ENCODE assay signal across 11 mouse cellular contexts in genomic region chr1:86263564-86264339, GRCm38 (mm10). TPM values are rescaled to one million over a fixed set of nuclear protein-coding genes. Genes with fewer than 3 reads are reported as not detected.
DNase-seq lines count a peak whose midpoint lies in the region; ATAC-seq and TF ChIP-seq lines count a peak whose summit lies in the region.
"Had no signal": no experiment of that assay in that cellular context is flagged by ENCODE, and none has a peak within 500 bp of the region (broad histone marks: within the 10 kb centered on the region; RNA-seq: fewer than 3 reads in every experiment).

No protein-coding gene starts in this region.

- H3K4me1 ChIP-seq in spleen, adult 2 months (ENCODE audit: control insufficient read depth, insufficient read depth, insufficient read length): peaks cover 41% of the 10 kb centered on the region
- peaks cover 53% of the 10 kb centered on the region for H3K4me1 ChIP-seq in liver, embryonic 15.5 days (replicated peaks)
- peaks cover 21% of the 10 kb centered on the region for H3K4me1 ChIP-seq in thymus, adult 2 months (replicated peaks; ENCODE audit: control insufficient read depth, insufficient read depth, low read length)

- peak; percentile 46 for ATAC-seq in liver, embryonic 15.5 days (ENCODE audit: insufficient read depth)
- ATAC-seq in monocyte, adult 5-6 weeks (replicated peaks; ENCODE audit: insufficient number of reproducible peaks, low FRiP score, low TSS enrichment, poor library complexity, severe bottlenecking): peak; percentile 82
- no peak for ATAC-seq in frontal cortex, adult (ENCODE audit: low TSS enrichment)

- H3K27ac ChIP-seq in spleen, adult 2 months (ENCODE audit: insufficient read depth, low read length): peak overlapping the region; percentile 72
- peak overlapping the region; percentile 60 for H3K27ac ChIP-seq in liver, embryonic 15.5 days (replicated peaks)
- H3K27ac ChIP-seq in thymus, adult 2 months (ENCODE audit: control insufficient read depth, insufficient read depth, low read length): no peak overlapping the region
- H3K27ac ChIP-seq: left cerebral cortex, adult 2 months; midbrain, embryonic 12.5 days had no signal

- TF ChIP-seq POLR2A in spleen, adult 2 months (IDR thresholded peaks at IDR 0.05; ENCODE audit: low read depth, low read length): no peak
- no peak for TF ChIP-seq POLR2A in thymus, adult 2 months (IDR thresholded peaks at IDR 0.05; ENCODE audit: control insufficient read depth, extremely low read depth, insufficient read depth, low read length, poor library complexity)

- H3K9ac ChIP-seq in liver, embryonic 15.5 days: no peak overlapping the region
- H3K9ac ChIP-seq: midbrain, embryonic 12.5 days had no signal

- TF ChIP-seq CTCF in spleen, adult 2 months (IDR thresholded peaks at IDR 0.05; ENCODE audit: extremely low read depth, insufficient read depth, insufficient read length, insufficient replicate concordance): no peak
- TF ChIP-seq CTCF in thymus, adult 2 months (IDR thresholded peaks at IDR 0.05; ENCODE audit: borderline replicate concordance, control insufficient read depth, extremely low read depth, insufficient read depth, low read length, poor library complexity): no peak

- H3K27me3 ChIP-seq in spleen, adult 2 months (ENCODE audit: control insufficient read depth, insufficient read depth, low read length): no peaks in the 10 kb centered on the region
- no peaks in the 10 kb centered on the region for H3K27me3 ChIP-seq in liver, embryonic 15.5 days
- H3K27me3 ChIP-seq in thymus, adult 2 months (ENCODE audit: control insufficient read depth, insufficient read depth, low read length): no peaks in the 10 kb centered on the region
- H3K27me3 ChIP-seq: midbrain, embryonic 12.5 days had no signal

- H3K36me3 ChIP-seq in spleen, adult 2 months (ENCODE audit: control insufficient read depth, insufficient read depth, low read length): no peaks in the 10 kb centered on the region
- H3K36me3 ChIP-seq in liver, embryonic 15.5 days (replicated peaks): no peaks in the 10 kb centered on the region
- no peaks in the 10 kb centered on the region for H3K36me3 ChIP-seq in thymus, adult 2 months (ENCODE audit: control insufficient read depth, insufficient read depth, low read length)
- H3K36me3 ChIP-seq: midbrain, embryonic 12.5 days had no signal

- H3K9me3 ChIP-seq in liver, embryonic 15.5 days (replicated peaks): no peaks in the 10 kb centered on the region
- H3K9me3 ChIP-seq: midbrain, embryonic 12.5 days had no signal

- H3K4me2 ChIP-seq in liver, embryonic 15.5 days: peak overlapping the region; percentile 36
- H3K4me2 ChIP-seq: midbrain, embryonic 12.5 days had no signal

- WGBS in spleen, adult 2 months: 21% methylated on average over 7 of the region's 7 CpGs
- 21% methylated on average over 7 of the region's 7 CpGs for WGBS in liver, embryonic 15.5 days (ENCODE audit: insufficient replicate concordance)
- WGBS in thymus, adult 2 months: 72% methylated on average over 7 of the region's 7 CpGs

- peak in 1 of 2 experiments; percentile 29 for DNase-seq in spleen, adult 2 months (ENCODE audit: low read depth in 1 of 2, low spot score in 2 of 2)
- DNase-seq in spleen, adult 12 weeks (ENCODE audit: low spot score): no peak
- DNase-seq in thymus, adult 2 months: no peak
- DNase-seq in cerebellum, adult 9-11 months: no peak
- no peak for DNase-seq in thymus, postnatal 0 days (ENCODE audit: low spot score)
- DNase-seq: gastrocnemius, postnatal 10 days had no signal

- no peak overlapping the region for H3K4me3 ChIP-seq in spleen, adult 2 months (ENCODE audit: extremely low read depth, insufficient read depth, insufficient read length)
- H3K4me3 ChIP-seq in liver, embryonic 15.5 days (replicated peaks): no peak overlapping the region
- no peak overlapping the region for H3K4me3 ChIP-seq in thymus, adult 2 months (ENCODE audit: control insufficient read depth, insufficient read depth, low read length)
- H3K4me3 ChIP-seq: left cerebral cortex, adult 2 months; midbrain, embryonic 12.5 days had no signal

RNA-seq across cellular contexts. Expression of gene B3gnt7, which starts 38.9 kb away (rescaled TPM):
- polyA plus RNA-seq in spleen, adult 2 months (2012; rRNA removed): 2.3 and 3.3 TPM in 2 replicates
- polyA plus RNA-seq in liver, embryonic 15.5 days (2015; fragmentation: Nextera tagmentation; extraction: Ambion mirVana): 0.79 and 0.92 TPM in 2 replicates
- total RNA-seq in monocyte, adult 5-6 weeks (2017): 1.9 to 10.4 TPM (median 2.5 TPM) in 3 replicates
- polyA plus RNA-seq in thymus, adult 2 months (2012; rRNA removed): 1.4 and 1.5 TPM in 2 replicates
- 0.66 and 0.98 TPM in 2 replicates for polyA plus RNA-seq in thymus, postnatal 0 days (2015; fragmentation: Nextera tagmentation; extraction: Ambion mirVana)
